Mouse (Mus musculus) spleen, postnatal 10 days (tissue): ENCODE measurements at regions not wholly inside any gene's neighbourhood (a gene's known extent, or its start where the extent isn't known, plus 50 kb on each side); places are given as distances from the start of the nearest gene placed in this dataset.
A peak's percentile ranks its signal among the peaks of the same experiment; 100 is the strongest.

ENCODE experiments used
- DNase-seq, 2 experiments: peaks; one replicate each; pipeline ENCODE4 v3.0.0; 2021 to 2022; ENCODE audit warnings: low spot score in 2 of 2

GRCm38 (mm10) chr11:105538421-105539210, 51.2 kb upstream of the Tanc2 start:
- DNase-seq: no peak

- DNase-seq: no peak
These were observed 57.2 kb upstream of the Tanc2 start for GRCm38 (mm10) chr11:105532616-105533015.

DNA sequence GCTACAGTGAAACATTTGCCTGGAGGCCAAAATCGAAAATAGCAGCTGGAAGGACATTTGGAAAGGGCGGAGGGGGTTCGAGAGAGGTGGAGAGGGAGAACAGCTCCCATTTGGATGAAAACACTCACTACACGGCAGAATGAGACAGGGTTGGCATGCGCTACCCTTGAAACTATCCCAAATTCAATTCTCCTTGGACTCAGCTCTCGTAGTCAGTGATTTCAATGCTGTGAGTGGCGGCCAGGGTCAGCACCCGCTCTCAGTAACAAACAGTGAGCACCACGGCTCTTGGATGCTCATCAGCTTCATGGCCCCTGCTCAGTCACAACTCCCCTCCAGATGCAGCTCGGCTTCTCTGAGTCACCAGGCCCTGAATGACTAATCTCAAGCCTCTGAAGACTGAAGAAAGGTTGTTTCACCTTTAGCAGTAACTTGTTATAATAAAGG, 59.1 kb upstream of the Tanc2 start:
- DNase-seq: no peak

DNA sequence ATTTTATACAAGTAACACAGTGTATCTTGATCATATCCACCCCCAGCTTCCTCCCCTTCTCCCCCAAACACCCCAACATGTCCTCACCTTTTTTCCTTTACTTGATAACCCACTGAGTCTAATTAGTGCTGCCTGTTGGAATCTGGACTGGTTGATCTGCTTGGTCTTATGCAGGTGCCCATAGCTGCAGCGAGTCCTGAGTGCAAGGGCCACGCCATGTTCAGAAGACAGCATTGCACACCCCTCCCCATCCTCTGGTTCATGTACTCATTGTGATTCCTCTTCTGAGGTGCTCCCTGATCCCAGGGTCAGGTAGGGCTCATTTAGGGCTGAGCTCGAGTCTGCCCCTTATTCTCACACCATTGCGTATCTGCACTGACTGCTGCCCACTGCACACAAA, 63.7 kb upstream of the Tanc2 start:
- no peak for DNase-seq

- peak in 1 of 2 experiments; percentile 15 for DNase-seq
These were observed 64.2 kb upstream of the Tanc2 start for GRCm38 (mm10) chr11:105525608-105526007.

GRCm38 (mm10) chr11:105524400-105524799, 65.4 kb upstream of the Tanc2 start:
- DNase-seq: no peak

DNA sequence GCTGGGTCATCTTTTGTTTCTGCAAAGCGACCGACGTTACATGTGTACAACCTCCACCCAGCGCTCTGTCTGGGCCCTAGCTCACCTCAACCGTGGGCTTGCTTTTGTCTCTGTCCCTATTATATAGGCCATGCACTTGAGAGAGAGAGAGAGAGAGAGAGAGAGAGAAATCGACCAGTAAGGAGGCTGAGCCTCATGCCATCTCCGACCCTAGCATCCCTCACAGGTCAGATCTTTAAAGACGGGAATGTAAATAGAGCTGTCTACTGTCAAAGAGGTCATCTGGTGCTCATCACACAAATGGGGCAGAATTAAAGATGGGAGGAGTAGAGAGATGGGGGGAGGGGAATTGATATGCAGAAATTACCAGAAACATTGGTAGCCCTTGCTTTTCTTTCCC, 66.0 kb upstream of the Tanc2 start:
- DNase-seq: no peak

- no peak for DNase-seq
These were observed 63.9 kb upstream of the March10 start for GRCm38 (mm10) chr11:105520398-105520797.

DNA sequence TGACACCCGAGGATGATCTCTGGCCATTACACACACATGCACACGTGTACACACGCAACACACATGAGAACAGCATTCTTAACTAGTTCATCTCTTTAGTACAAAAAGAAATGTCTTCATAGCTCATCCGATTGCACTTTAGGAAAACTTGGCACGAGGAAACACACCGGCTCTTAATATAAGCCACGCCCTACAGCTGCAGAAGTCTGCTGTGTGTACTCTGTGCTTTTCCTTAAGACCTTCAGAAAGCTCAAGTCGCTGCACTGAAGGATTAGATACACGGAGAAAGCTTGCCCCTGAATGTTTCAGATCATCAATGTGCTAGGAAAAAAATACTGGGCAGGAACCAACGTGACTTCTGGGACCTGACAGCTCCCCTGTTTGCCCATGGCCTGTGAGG, 56.7 kb upstream of the March10 start:
- DNase-seq: no peak

GRCm38 (mm10) chr11:105510626-105511025, 54.1 kb upstream of the March10 start:
- no peak for DNase-seq

GRCm38 (mm10) chr11:105510056-105510455, 53.5 kb upstream of the March10 start:
- DNase-seq: no peak

DNA sequence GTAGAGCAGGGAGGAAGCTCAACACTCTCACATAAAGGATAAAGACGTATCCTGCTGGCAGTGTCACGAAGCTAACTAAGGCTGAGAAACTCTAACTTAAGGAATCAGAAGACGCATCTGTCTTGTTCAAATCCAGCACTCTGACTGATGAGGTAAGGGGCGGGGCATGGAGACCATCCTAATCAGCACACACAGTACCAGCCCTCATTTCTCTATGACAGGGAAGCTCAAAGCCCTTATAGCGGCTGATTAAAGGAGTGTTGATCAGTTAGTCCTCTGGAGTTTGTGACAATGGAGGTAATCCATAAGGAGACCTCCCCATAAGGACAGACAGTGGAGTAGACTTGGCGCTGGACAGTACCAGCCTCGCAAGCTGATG, 52.1 kb upstream of the March10 start:
- DNase-seq: no peak

DNA sequence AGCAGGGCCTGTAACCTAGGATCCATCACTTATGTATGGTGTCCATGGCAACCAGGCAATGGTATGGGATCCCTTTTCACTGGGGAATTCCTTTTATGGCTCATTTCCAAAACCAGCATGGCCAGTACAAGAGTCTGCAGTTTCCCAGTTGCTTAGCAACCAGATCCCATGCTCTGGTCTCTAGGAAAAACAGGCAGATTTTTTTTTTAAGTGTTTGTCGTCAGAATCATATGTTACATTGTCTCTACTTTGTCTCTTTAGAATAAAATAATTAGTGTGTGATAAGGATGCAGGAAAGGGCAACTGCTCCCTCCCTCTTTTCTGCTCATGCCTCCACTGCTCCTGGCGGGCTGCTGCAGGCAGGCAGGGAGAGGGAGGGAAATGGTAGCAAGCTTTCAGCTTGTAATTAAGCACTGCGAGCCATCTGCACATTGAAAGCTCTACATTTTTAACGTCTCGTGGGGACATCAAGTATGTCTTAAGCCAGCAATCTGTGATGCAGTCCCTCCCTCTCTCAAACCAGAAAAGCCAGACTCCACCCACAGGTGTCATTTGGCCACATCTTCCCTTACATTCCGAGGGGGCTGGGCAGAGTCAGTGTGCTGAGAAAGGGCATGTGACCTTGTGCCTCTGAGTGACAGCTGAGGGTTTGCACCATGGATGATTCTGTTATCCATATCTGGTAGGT, 51.6 kb upstream of the March10 start:
- DNase-seq: no peak

GRCm38 (mm10) chr11:105507332-105507971, 50.9 kb upstream of the March10 start:
- DNase-seq: no peak
